Mouse (Mus musculus) urinary bladder, adult 18-20 months (tissue): ENCODE measurements around the gene Abhd14b.

ENCODE experiments used
- DNase-seq, 2 experiments: peaks; one replicate each; pipeline ENCODE4 v3.0.0; 2022; ENCODE audit warnings: low spot score in 2 of 2, mixed read lengths in 2 of 2

Abhd14b gene

DNA sequence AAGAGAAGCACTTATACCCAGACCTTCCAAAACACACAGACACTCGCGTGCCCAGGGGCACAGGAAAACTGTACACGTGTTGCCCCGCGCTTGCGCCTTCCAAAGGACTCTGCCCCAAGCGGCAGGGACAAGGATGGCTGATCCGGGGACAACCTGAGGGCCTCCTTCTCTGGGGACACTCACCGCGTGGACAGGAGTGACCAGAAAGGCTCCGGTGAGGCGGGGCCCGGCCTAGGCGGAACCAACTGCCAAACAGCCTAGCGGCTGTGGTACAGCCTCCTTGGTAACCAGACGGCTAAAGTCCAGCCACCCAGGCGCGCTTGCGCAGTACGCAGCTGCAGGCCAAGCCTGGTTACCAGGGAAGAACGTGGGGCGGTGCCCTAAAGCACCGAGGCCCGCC is at the start of gene Abhd14b, which contains the start of gene Abhd14a:
Gene Abhd14b, plus strand, starts transcription at position 112 of the 400 bp plus-strand sequence.
Gene Abhd14a, minus strand, starts transcription at position 331 of the 400 bp plus-strand sequence.
- DNase-seq = peak; percentile 90 to 93

DNA sequence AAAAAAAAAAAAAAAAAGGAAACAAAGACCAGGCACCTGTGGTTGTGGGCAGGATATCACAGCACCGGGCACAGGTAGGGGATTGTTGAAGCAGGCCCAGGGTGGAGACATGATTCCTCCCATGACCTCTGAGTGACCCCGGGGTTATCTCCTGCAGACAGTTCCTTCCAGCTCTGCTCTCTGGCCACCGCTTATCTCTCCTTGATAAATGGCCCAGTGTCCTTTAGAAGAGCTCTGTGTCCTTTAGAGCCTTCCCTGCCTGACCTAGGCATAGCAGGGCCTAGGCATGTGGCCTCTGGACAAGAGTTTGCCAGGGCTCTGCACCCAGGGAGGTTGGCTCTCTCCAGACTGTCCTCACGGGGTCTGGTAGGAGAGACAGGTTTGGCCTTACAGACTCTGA is 49.5 kb upstream of the Abhd14b start:
- no peak for DNase-seq

DNA sequence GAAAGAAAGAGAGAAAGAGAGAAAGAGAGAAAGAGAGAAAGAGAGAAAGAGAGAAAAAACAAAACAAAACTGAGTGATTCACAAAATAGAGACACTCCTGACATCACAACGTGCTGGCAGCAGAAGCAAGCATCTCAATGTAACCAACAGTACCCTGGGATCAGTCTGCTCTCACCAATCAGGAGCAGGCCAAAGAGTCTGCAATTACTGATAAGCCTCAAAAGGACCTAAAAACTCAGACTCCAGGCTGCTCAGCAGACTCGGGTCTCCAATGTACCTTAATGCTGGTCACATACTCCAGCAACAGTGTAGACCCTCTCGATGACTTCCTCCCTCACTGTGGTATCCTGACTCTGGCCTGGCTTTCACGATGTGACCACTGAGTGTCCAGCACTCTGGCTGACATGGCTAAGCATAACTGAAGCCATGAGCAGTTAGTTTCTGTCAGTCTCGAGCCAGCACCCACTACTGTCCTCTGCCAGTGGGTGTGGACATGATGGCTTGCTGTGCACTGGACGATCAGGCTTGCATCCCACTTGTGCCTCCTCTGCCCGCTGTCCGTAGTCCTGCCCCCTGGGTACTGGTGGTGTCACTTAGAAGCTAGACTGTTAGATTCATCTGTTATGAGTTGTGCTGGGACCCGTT is 48.5 kb upstream of the Abhd14b start:
- no peak for DNase-seq

DNA sequence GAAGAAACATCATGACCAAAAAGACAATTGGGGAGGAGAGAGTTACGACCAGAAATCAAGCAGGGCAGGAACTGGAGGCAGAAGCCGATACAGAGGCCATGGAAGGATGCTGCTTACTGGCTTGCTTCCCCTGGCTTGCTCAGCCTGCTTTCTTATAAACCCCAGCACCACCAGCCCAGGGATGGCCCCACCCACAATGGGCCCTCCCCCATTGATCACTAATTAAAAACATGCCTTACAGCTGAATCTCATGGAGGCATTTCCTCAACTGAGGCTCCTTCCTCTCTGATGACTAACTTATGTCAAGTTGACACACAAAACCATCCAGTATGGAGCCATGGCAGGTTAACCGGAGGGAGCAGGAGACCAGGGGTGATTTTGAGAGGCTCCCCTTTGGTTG is 47.5 kb upstream of the Abhd14b start:
- DNase-seq = no peak

DNA sequence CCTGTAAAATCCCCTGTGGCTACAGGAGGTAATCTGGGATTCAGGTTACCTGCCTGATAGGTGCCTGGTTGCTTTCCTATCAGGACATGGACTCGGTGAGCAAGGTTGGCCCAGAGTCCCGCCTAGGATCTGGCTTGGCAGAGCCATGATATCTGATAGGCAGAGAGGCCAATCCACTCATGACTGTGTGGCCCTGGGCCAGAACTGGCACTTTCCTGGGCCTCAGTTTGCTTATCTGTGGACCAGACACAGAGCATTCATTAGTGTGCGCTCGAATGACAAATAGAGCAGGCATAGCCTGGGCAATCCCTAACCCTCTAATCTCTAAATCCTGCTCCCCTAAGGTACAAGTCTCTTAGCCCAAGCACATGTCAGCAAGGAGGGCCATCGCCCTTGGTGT is 45.1 kb upstream of the Abhd14b start:
- DNase-seq = no peak

DNA sequence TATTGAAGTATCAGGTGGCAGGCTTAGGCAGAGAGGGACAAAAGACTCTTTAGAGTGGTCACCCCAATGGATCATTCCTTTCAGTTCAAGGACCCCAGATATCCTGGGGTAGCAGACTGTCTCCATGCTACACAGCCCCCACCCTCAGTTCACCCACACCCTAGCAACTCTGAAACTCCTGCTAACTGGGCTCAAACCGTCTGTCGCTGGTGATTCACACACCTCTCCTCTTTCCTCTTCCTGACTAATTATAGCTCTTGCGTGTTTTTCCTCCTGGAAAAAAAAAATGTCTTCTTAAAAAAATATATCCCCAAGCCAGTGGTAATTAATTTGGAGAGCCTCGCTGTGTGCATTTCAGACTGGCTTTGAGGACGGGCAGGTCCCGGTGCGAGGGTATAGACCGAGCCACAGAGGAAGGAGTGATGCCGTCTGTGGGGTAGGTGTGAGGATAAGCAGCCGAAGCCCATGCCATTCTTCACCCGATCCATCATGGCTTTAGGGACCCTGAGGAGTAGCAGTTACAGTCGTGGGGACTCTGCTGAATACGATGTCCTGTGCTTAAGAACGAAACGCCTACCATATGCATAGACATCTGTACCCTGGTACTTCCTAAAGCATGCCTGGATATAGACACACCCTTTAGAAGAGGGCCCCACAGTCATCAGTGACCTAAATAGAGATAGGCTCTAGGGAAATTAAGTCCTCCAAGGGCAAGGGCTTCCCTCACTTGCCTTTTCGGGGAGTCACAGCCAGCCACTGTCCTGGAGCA is 44.5 kb upstream of the Abhd14b start:
- no peak for DNase-seq

DNA sequence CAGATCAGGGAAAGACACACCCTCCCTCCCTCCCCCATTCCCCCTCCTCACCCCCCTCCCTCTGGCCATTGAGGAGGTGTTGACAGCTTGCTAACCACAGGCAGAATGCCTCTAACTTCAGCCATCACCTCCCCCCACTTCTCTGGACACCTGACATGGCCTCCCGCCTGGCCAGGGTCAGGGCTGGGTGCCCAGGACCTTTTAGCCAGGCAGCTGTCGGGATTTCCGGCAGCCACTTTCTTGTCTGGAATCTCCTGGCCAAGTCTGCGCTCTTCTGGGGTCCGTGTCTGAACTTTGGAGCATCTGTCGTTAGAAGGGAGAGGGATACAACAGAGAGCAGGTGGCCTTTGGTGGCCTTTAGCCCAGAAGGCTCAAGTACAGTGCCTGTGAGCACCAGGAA is 42.0 kb upstream of the Abhd14b start:
- DNase-seq = no peak

DNA sequence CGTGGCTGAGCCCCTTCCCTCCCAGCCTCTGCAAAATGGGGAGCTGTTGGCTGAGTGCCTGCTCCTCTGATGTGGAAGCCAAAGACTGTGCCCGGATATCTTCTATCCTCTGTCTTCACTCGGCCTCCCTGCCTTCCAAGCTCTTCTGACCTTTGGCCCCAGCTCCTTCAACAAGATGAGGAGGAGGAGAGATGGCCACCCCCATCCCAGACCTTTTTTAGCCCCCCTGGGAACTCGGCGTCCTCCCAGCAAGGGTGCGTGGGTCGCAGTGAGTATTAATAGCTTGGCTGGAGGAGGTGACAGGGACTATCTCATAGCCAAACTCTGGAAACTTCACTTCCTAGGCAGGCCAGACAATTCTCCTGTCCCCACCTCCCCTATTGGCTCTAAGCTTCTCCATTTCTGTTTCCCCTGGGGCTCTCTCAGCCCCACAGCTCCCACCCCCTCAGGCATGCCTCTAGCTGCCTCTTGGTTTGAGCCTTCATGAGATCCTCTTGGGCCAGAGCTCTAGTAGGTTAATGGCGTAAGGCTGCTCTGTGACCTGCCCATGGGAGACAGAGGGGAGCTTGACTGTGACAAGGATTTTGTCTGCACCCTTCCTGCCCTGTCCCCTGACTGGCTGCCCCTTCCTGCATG is 40.7 kb upstream of the Abhd14b start:
- DNase-seq = no peak

DNA sequence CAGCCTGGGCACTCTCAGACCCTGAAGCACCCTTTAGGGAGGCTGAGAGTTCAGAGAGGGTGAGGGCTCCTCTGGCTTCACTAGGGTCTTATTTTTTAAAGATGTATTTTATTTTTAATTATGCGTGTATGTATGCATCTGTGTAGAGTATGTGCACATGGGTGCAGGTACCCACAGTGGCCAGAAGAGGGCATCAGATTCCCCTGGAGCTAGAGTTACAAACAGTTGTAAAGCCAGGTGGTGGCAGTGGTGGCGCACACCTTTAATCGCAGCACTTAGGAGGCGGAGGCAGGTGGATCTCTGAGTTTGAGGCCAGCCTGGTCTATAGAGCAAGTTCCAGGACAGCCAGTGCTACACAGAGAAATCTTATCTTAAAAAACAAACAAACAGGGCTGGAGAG is 38.2 kb upstream of the Abhd14b start:
- DNase-seq = no peak

DNA sequence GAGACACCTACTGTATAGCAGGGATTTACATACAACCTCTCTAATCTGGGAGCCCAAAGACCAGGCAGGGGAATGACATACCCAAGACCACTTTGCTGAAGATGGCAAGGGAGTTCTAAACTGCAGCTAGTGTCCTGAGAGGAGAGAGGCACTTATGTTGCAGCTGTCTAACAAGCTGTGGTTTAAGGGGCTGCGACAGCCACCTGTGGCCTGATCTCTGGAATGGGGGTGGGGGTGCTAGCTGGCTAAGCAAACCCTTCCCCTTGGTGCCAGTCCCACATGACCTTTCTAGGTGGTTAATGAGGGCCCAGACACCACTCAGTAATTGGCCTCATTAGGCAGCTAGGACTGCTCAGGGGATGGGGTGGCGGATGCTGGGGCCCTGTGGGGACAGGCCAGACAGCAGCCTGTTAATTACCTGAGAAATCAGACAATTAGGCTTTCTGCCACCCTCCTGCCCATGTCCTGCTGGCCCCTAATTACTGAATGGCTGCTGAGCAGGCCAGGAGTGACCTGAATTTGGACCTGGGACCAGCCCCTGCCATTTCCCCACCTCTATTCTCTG is 37.1 kb upstream of the Abhd14b start:
- DNase-seq = no peak

DNA sequence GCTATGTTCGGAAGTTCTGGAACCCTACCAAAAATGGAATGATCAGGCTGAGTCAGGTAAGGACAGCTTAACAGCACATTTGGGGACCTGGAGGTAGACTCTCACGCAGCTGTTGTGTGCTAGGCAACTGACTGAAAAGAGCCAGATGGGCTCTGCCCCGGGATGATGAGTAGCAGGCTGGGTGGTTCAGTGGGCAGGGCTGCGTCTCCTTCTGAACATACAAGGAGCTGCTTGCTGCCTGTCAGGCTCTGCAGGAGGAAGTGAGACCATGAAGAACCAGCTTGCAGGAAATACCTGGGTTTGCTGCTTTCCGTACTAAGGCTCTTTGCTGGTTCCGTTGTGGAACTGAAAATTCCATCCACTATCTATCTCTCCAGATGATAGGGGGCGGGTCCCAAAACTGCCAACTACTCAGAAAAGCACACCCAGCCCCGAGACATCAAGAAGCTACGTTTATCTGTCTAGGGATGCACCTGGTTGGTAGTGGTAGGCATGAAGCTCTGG is 36.1 kb upstream of the Abhd14b start:
- no peak for DNase-seq

DNA sequence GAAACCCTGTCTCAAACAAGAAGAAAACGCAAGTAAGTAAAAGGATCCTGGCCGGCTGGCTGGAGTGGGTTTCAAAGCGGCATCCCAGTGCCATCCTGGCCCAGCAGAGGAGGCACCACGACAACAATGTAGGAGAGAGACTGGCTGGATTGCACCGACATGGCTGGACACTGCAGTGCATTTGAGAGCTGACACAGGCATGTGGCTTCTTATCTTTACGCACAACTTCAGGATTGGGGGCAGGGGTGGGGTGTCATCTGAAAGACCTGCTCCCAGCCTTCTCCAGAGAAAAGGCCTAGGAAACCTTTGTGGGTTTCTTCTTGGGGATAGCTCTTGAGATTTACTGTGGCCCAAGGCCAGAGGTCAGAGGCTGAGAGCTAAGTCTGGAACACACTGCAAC is 35.5 kb upstream of the Abhd14b start:
- no peak for DNase-seq

DNA sequence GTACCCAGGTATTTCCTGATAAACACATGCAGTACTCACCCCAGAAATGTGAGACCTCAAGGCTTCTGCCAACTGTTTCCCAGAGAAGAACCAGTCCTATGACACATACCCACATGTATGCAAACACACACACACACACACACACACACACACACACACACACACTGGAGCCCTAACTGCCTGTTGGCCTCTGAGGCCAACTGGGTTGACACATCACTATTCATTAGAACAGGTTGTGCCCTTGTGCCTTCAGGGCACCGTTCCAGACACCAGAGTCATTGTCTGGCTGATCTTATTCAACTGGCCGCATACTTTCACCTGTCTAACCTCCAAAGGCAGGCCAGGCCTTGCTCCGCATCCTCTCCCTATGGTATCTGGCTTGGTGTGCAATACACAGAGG is 35.0 kb upstream of the Abhd14b start:
- no peak for DNase-seq

DNA sequence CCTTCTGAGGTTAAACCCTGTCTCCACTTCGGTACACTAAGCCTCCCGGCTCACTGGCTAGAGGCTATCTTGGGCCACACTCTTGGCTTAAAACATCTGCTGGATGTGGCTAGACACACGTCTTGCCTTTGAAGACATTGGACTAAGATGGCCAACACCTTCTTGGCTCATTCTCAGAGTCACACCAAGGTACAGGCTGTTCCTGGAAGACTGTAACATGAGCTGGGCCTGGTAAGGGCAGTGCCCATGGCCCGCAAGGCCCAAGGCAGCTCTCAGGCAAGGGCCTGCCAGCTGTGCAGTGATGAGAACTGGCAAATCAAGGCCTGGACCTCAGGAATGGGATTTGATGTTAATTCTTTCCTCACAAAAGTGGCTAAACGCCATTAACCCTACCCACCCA is 33.7 kb upstream of the Abhd14b start:
- no peak for DNase-seq

DNA sequence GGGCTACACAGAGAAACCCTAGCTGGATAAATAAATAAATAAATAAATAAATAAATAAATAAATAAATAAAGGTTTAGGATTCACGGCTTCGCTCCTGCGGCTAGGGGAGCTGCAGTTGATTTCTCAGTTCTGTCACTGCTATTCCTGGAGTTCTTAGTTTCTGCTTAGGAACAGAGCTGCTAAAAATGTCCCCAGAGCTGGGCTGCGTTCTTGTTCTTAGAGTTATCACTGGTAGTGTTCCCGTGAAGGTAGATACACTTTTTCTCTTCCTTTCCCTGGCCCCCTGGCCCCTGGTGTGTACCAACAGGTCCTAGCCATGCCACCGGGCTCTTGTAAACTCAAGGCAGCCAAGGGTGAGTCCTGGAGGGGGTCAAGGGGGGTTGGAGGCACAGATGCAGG is 30.4 kb upstream of the Abhd14b start:
- no peak for DNase-seq

DNA sequence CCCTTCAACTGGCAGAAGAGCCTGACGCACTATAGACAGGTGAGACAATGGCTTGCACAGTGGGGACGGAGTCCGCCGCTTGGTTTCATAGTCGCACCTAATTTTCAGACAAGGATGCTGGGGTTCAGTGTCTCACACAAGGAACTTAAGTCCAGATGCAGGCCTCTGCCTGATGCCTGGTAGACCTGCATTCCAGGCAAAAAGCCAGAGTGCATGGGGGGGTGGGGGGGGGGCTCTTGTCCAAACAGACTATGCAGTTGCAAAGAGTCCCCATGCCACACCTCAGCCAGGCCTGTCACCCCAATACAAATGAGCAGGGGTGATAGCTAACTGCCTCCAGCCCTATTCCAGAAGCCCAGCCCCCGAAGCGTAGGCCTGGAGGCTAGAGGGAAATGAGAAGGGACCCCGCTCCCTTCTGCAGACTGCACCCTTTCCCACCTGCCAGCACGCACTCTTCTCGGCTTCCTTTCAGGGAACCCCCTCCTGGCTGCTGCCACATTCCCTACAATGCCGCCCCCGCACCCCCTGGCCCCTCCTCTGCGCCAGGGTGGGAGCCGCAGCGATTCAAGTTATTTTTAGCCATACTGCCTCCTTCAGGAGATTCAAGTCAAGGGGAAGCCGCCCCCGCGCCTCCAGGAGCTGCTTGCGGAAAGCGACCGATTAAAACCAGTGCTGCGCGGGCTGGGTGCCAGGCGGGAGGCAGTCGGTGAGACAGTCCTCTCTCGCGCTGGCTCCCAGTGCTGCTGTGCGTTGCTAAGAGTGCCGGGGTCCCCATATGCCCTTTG is 29.2 kb upstream of the Abhd14b start:
- peak; percentile 38 to 40 for DNase-seq

DNA sequence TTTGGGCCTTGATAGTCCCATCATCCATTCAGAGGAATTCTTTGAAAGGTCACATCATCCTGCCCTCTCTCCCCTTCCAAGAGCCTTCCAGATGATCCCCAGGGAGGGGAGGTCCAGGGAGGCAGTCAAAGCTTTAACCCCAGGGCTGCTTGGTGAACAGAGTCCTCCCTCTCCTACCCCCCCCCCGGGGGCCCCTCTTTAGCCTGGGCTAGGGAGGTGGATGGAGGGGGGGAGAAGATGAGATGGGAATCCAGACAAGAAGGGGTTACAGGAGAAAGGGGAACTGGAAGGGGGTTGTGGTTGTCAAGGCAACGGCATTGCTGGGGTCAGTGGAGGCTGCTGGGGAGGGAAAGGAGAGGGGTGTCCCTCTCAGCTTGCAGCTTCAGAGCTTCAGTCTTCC is 26.7 kb upstream of the Abhd14b start:
- no peak for DNase-seq

DNA sequence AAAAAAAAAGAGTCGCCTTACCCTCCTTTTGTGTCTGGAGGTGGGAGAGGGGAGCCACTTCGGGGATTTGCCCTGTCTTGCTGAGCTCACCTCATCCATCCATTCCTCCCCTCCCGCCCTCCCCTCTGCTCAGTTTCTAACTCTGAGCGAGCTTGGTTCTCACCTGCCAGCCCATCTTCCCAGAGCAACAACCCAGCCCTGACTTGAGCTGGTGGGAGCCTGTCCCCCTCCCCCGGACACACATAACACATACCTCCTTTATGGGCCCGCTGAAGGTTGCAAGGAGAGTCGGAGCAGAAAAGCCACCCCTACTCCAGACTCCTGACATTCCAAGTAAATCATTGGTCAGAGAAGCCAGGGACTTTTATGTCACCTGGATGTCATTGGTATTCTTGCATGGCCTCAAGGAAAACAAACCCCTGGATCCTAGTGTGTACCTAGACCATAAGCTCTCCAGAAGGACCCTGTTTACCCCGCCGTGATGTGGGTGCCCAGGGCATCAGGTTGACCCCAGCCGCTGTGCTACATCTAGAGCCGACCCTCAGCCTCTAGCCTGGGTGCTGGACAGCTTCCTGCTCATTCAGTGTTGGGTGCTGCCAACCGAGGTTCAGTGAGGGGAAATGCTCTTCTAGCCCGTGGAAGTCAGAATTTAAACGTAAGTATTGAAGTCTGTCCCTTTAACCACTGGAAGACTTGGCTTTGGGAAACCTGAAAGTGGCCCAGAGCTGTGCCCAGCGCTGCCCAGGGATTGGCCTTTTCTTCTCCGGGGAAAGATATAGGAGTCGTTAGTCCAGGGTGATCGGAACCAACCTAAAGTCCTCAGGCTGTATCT is 26.0 kb upstream of the Abhd14b start:
- no peak for DNase-seq

DNA sequence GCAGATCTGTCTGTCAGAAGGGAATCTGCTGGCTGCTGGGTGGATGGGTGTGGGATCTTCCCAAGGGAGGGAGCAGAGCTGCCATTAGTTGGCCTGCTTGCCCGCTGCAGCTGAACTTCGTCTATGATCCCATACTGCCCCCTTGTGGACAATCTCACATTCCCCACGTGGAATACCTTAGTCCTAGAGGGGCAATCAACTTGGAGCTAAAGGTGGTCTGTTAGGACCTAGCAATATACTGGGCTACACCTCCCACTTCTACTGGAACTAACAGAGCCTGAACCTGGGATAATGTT is 25.4 kb upstream of the Abhd14b start:
- peak; percentile 59 to 73 for DNase-seq

DNA sequence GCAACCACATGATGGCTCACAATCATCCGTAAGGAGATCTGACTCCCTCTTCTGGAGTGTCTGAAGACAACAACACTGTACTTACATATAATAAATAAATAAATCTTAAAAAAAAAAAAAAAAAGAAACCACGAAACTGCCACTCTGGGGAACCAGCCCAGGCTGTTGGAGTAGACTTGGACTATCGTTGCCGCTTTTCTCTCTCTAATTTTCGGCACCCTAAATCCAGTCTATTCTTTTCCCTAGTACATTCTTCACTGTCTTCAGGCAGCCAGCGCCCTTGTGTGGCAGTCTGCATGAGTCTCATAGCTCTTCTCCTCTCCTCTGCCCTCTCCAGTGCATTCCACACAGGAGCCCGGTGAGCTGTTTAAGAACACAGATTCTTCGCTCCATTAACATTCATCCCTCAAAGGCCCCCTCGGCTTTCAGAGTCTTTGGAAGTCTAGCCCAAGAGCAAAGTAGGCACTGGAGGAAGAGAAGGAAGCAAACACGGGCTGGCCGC is 18.5 kb upstream of the Abhd14b start:
- DNase-seq = no peak
